Mouse (Mus musculus): ENCODE data around the gene Prlh.

- TF ChIP-seq CTCF (IDR thresholded peaks at IDR 0.05; ENCODE audit: low read depth, low read length) (no peak), POLR2A (IDR thresholded peaks at IDR 0.05; ENCODE audit: extremely low read depth, insufficient read depth, low read length) (no peak)
These were observed 44.2 kb downstream of the Prlh start for GRCm38 (mm10) chr1:90997136-90997535.

Measured in liver, adult 2 months (tissue).